Mouse (Mus musculus): ENCODE results near the gene Hck. TPM values are rescaled to one million over a fixed set of nuclear protein-coding genes. Genes with fewer than 3 reads are reported as not detected.
A peak's percentile ranks its signal among the peaks of the same experiment; 100 is the strongest.

Gene Hck
- polyA plus RNA-seq, 1 experiment from 2014 or later, result 11.8 TPM

- no peak for ATAC-seq (ENCODE audit: insufficient number of reproducible peaks, low FRiP score, low TSS enrichment, low read depth)
- Histone ChIP-seq H3K4me2 (replicated peaks) (no peak overlapping the region), H3K4me1 (peaks cover 5% of the 10 kb centered on the region), H3K27ac (replicated peaks) (no peak overlapping the region), H3K9me3 (replicated peaks) (no peaks in the 10 kb centered on the region), H3K27me3 (0 out of 2 replicates have a peak, but pooled peaks cover 3% of the 10 kb centered on the region), H3K36me3 (no peaks in the 10 kb centered on the region), H3K4me3 (replicated peaks) (no peak overlapping the region), H3K9ac (no peak overlapping the region)
- WGBS, result 78% methylated on average over 3 of the region's 3 CpGs
These were observed 49.0 kb downstream of the Hck start for GRCm38 (mm10) chr2:153157270-153157669.

- Histone ChIP-seq H3K4me3 (replicated peaks) (no peak overlapping the region), H3K27ac (replicated peaks) (no peak overlapping the region), H3K36me3 (peaks cover 3% of the 10 kb centered on the region; the same call in 1 of the 2 replicates), H3K4me1 (peaks cover 14% of the 10 kb centered on the region), H3K9me3 (replicated peaks) (no peaks in the 10 kb centered on the region), H3K27me3 (0 out of 2 replicates have a peak, but pooled peaks cover 3% of the 10 kb centered on the region), H3K9ac (no peak overlapping the region), H3K4me2 (replicated peaks) (no peak overlapping the region)
- 86% methylated on average over 5 of the region's 5 CpGs for WGBS
- no peak for ATAC-seq (ENCODE audit: insufficient number of reproducible peaks, low FRiP score, low TSS enrichment, low read depth)
These were observed 51.9 kb downstream of the Hck start for GRCm38 (mm10) chr2:153160133-153160532.

- peak within 1 kb of the TSS; percentile 87 for H3K4me2 ChIP-seq (replicated peaks)
- no peaks in the 10 kb centered on the region for H3K9me3 ChIP-seq (replicated peaks)
- 10% methylated on average over 34 of the region's 34 CpGs for WGBS
- H3K4me1 ChIP-seq, result peaks cover 14% of the 10 kb centered on the region
- H3K27ac ChIP-seq (replicated peaks), result peak within 1 kb of the TSS; percentile 99
- peak; percentile 89 for ATAC-seq (ENCODE audit: insufficient number of reproducible peaks, low FRiP score, low TSS enrichment, low read depth)
- H3K9ac ChIP-seq, result peak within 1 kb of the TSS; percentile 87
- H3K27me3 ChIP-seq, result 0 out of 2 replicates have a peak, but pooled peaks cover 3% of the 10 kb centered on the region
- peaks cover 3% of the 10 kb centered on the region; the same call in 1 of the 2 replicates for H3K36me3 ChIP-seq
- peak within 1 kb of the TSS; percentile 90 for H3K4me3 ChIP-seq (replicated peaks)
These were observed 52.8 kb downstream of the Hck start, which contains the start of gene Tm9sf4 for GRCm38 (mm10) chr2:153160844-153161683. Gene Tm9sf4, plus strand, starts transcription at chr2:153161303.

GRCm38 (mm10) chr2:153161684-153162080 lies 53.4 kb downstream of the Hck start:
- Histone ChIP-seq H3K36me3 (peaks cover 3% of the 10 kb centered on the region; the same call in 1 of the 2 replicates), H3K27ac (replicated peaks) (peak overlapping the region; percentile 99), H3K4me1 (peaks cover 14% of the 10 kb centered on the region), H3K4me2 (replicated peaks) (peak overlapping the region; percentile 87), H3K9ac (peak overlapping the region; percentile 87), H3K27me3 (0 out of 2 replicates have a peak, but pooled peaks cover 3% of the 10 kb centered on the region), H3K4me3 (replicated peaks) (peak overlapping the region; percentile 90), H3K9me3 (replicated peaks) (no peaks in the 10 kb centered on the region)
- peak; percentile 37; the same call in 1 of the 2 replicates for ATAC-seq (ENCODE audit: insufficient number of reproducible peaks, low FRiP score, low TSS enrichment, low read depth)
- whole genome bisulfite sequencing, result under 1% methylated on average over 16 of the region's 16 CpGs

GRCm38 (mm10) chr2:153167136-153167535 lies 58.9 kb downstream of the Hck start:
- Histone ChIP-seq H3K9me3 (replicated peaks) (no peaks in the 10 kb centered on the region), H3K27ac (replicated peaks) (no peak overlapping the region), H3K9ac (no peak overlapping the region), H3K27me3 (no peaks in the 10 kb centered on the region), H3K4me3 (replicated peaks) (no peak overlapping the region), H3K36me3 (peaks cover 3% of the 10 kb centered on the region; the same call in 1 of the 2 replicates), H3K4me2 (replicated peaks) (no peak overlapping the region), H3K4me1 (peaks cover 29% of the 10 kb centered on the region)
- 65% methylated on average over 6 of the region's 6 CpGs for WGBS
- no peak for ATAC-seq (ENCODE audit: insufficient number of reproducible peaks, low FRiP score, low TSS enrichment, low read depth)

GRCm38 (mm10) chr2:153168134-153168820 lies 60.0 kb downstream of the Hck start:
- peaks cover 19% of the 10 kb centered on the region for H3K4me1 ChIP-seq
- no peaks in the 10 kb centered on the region for H3K27me3 ChIP-seq
- H3K9me3 ChIP-seq (replicated peaks), result no peaks in the 10 kb centered on the region
- no peak overlapping the region for H3K4me3 ChIP-seq (replicated peaks)
- WGBS, result 19% methylated on average over 2 of the region's 2 CpGs
- no peak overlapping the region for H3K9ac ChIP-seq
- H3K36me3 ChIP-seq, result 0 out of 2 replicates have a peak, but pooled peaks cover 3% of the 10 kb centered on the region
- no peak overlapping the region for H3K4me2 ChIP-seq (replicated peaks)
- H3K27ac ChIP-seq (replicated peaks), result peak overlapping the region; percentile 44; the same call in 1 of the 2 replicates
- no peak for ATAC-seq (ENCODE audit: insufficient number of reproducible peaks, low FRiP score, low TSS enrichment, low read depth)

- Histone ChIP-seq H3K27ac (replicated peaks) (no peak overlapping the region), H3K9me3 (replicated peaks) (no peaks in the 10 kb centered on the region), H3K4me1 (peaks cover 19% of the 10 kb centered on the region), H3K4me2 (replicated peaks) (no peak overlapping the region), H3K36me3 (0 out of 2 replicates have a peak, but pooled peaks cover 4% of the 10 kb centered on the region), H3K9ac (no peak overlapping the region), H3K27me3 (no peaks in the 10 kb centered on the region), H3K4me3 (replicated peaks) (no peak overlapping the region)
- 77% methylated on average over 9 of the region's 9 CpGs for WGBS
- ATAC-seq (ENCODE audit: insufficient number of reproducible peaks, low FRiP score, low TSS enrichment, low read depth), result no peak
These were observed 62.4 kb downstream of the Hck start for GRCm38 (mm10) chr2:153170490-153171224.

GRCm38 (mm10) chr2:153171966-153172365 lies 63.7 kb downstream of the Hck start:
- H3K9me3 ChIP-seq (replicated peaks), result no peaks in the 10 kb centered on the region
- no peak overlapping the region for H3K9ac ChIP-seq
- H3K4me2 ChIP-seq (replicated peaks), result no peak overlapping the region
- H3K27ac ChIP-seq (replicated peaks), result no peak overlapping the region
- 89% methylated on average over 5 of the region's 5 CpGs for WGBS
- no peak overlapping the region for H3K4me3 ChIP-seq (replicated peaks)
- no peaks in the 10 kb centered on the region for H3K27me3 ChIP-seq
- ATAC-seq (ENCODE audit: insufficient number of reproducible peaks, low FRiP score, low TSS enrichment, low read depth), result no peak
- 0 out of 2 replicates have a peak, but pooled peaks cover 4% of the 10 kb centered on the region for H3K36me3 ChIP-seq
- H3K4me1 ChIP-seq, result peaks cover 17% of the 10 kb centered on the region

GRCm38 (mm10) chr2:153175995-153176570 lies 67.8 kb downstream of the Hck start:
- no peaks in the 10 kb centered on the region for H3K4me1 ChIP-seq
- H3K27ac ChIP-seq (replicated peaks), result no peak overlapping the region
- no peak overlapping the region for H3K4me2 ChIP-seq (replicated peaks)
- H3K36me3 ChIP-seq, result peaks cover 16% of the 10 kb centered on the region; the same call in 1 of the 2 replicates
- H3K27me3 ChIP-seq, result no peaks in the 10 kb centered on the region
- no peak overlapping the region for H3K9ac ChIP-seq
- no peak overlapping the region for H3K4me3 ChIP-seq (replicated peaks)
- no peak for ATAC-seq (ENCODE audit: insufficient number of reproducible peaks, low FRiP score, low TSS enrichment, low read depth)
- WGBS, result 63% methylated on average over 8 of the region's 8 CpGs
- H3K9me3 ChIP-seq (replicated peaks), result no peaks in the 10 kb centered on the region

- Histone ChIP-seq H3K4me2 (replicated peaks) (no peak overlapping the region), H3K4me3 (replicated peaks) (no peak overlapping the region), H3K4me1 (no peaks in the 10 kb centered on the region), H3K9me3 (replicated peaks) (no peaks in the 10 kb centered on the region), H3K27me3 (no peaks in the 10 kb centered on the region), H3K27ac (replicated peaks) (no peak overlapping the region), H3K9ac (no peak overlapping the region), H3K36me3 (peaks cover 25% of the 10 kb centered on the region)
- WGBS, result 94% methylated on average over 3 of the region's 3 CpGs
- no peak for ATAC-seq (ENCODE audit: insufficient number of reproducible peaks, low FRiP score, low TSS enrichment, low read depth)
These were observed 68.9 kb downstream of the Hck start for GRCm38 (mm10) chr2:153177188-153177587.
